Mouse (Mus musculus) spleen, adult 2 months (tissue): Measurements from ENCODE around the gene Akap8. TPM values are rescaled to one million over a fixed set of nuclear protein-coding genes. Genes with fewer than 3 reads are reported as not detected.

Experiments used
- DNase-seq, 2 experiments: peaks; one replicate each; pipeline versions ENCODE4 v3.0.0 to v3.0.0-alpha.2; 2012 to 2021; ENCODE audit warnings: low spot score in 2 of 2, low read depth in 1 of 2
- H3K27ac ChIP-seq: fragments of 200-500 bp; 2 replicates; pipeline ENCODE4 v1.5.1; 2012; ENCODE audit warnings: low read length, inconsistent platforms; ENCODE audit not compliant: insufficient read depth
- H3K27me3 ChIP-seq: fragments of 200-500 bp; 2 replicates; pipeline ENCODE4 v1.6.1; 2012; ENCODE audit warnings: mild to moderate bottlenecking, moderate library complexity, low read length, inconsistent platforms; ENCODE audit not compliant: control insufficient read depth, insufficient read depth
- H3K36me3 ChIP-seq: fragments of 200-500 bp; 2 replicates; pipeline ENCODE4 v1.6.1; 2012; ENCODE audit warnings: mild to moderate bottlenecking, low read length, inconsistent platforms; ENCODE audit not compliant: control insufficient read depth, insufficient read depth
- H3K4me1 ChIP-seq: fragments of 200-500 bp; 2 replicates; pipeline ENCODE4 v1.6.1; 2011; ENCODE audit warnings: inconsistent platforms; ENCODE audit not compliant: control insufficient read depth, insufficient read depth, insufficient read length
- H3K4me3 ChIP-seq: fragments of 200-500 bp; 2 replicates; pipeline ENCODE4 v1.5.1; 2011; ENCODE audit warnings: mild to moderate bottlenecking, inconsistent platforms; ENCODE audit not compliant: insufficient read depth, insufficient read length; ENCODE audit errors: extremely low read depth
- CTCF ChIP-seq: fragments of 200-500 bp; IDR thresholded peaks from 2 replicates; pipeline ENCODE4 v1.5.1; 2011; ENCODE audit warnings: mild to moderate bottlenecking, inconsistent platforms; ENCODE audit not compliant: insufficient read depth, insufficient read length, insufficient replicate concordance; ENCODE audit errors: extremely low read depth
- POLR2A ChIP-seq: fragments of 200-500 bp; IDR thresholded peaks from 2 replicates; pipeline ENCODE4 v1.6.1; 2011; ENCODE audit warnings: low read depth, low read length, inconsistent platforms
- WGBS: fragments of 180-500 bp; shearing (Covaris S2); methylation state at CpG from one replicate; pipeline ENCODE4 v1.1.7; 2018; 5-methylcytosine and 5-hydroxymethylcytosine counted together
- polyA plus RNA-seq: library from polyadenylated mRNA; depleted of rRNA; stranded (reverse); fragments of >200 nt; gene quantifications from 2 replicates; pipeline ENCODE4 v1.2.3, GENCODE M21; 2012

The Akap8 gene
- polyA plus RNA-seq, 1 experiment, result 105 TPM

DNA sequence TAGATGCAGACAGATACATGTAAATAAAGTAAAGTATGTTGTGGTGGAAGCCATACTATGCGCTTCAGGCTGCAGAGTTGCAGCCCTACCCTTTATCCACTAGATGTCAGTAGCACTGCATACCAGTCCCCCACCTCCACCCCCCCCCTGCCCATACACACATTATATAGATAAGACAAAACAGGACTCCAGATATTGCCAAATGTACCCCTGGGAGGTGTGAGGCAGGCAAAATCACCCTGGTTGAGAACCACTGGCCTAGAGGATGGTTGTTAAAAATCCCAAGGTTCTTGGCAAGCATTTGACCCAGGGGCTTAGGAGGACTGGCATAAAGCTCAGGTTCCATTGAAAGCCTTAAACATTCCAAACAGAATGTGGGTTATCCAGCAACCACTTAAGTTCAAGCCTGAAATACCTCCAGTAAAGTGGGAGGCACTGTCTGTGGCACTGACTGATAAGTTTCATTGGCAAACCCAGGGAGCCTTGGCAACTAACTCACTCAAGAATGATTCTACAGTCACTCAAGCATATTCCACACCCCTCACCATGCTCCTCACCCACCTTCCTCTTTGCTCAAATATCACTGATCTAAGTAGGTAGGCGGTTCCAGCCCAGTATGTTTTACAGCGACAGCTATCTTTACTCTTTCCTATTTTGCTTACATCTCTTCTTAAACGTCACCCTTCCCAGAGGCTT lies 28.1 kb upstream of the Akap8 start:
- peak overlapping the region; percentile 84 for H3K4me3 ChIP-seq
- TF ChIP-seq POLR2A (no peak), CTCF (peak; percentile 76; the same call in 1 of the 2 replicates)
- H3K27ac ChIP-seq, result peak overlapping the region; percentile 27; the same call in 1 of the 2 replicates
- H3K36me3 ChIP-seq, result peaks cover 7% of the 10 kb centered on the region
- peak in 1 of 2 experiments; percentile 34 for DNase-seq
- no peaks in the 10 kb centered on the region for H3K27me3 ChIP-seq
- 5% methylated on average over 4 of the region's 4 CpGs for WGBS
- H3K4me1 ChIP-seq, result peaks cover 5% of the 10 kb centered on the region; the same call in 1 of the 2 replicates

DNA sequence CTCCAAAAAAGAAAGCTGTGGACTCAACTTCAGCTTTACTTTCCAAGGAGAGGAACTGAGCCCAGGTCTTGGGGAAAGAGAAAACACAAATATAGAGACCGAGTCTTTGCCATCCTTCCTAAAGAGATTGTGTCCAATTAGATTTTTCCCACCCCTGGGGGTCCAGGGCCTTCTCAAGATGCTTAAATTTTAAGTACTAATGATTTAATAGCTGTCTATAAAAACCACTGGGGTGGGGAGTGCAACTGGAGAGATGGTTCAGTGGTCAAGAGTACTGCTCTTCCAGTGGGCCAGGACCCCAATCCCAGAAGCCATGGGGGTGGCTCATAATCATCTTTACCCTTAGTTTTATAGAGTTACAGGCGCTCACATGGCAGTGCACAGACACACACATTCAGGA lies 27.4 kb upstream of the Akap8 start:
- WGBS, result 95% methylated on average over 2 of the region's 2 CpGs
- TF ChIP-seq CTCF (no peak), POLR2A (no peak)
- Histone ChIP-seq H3K4me1 (peaks cover 5% of the 10 kb centered on the region; the same call in 1 of the 2 replicates), H3K27me3 (no peaks in the 10 kb centered on the region), H3K36me3 (peaks cover 8% of the 10 kb centered on the region), H3K4me3 (no peak overlapping the region), H3K27ac (no peak overlapping the region)
- DNase-seq, result no peak

DNA sequence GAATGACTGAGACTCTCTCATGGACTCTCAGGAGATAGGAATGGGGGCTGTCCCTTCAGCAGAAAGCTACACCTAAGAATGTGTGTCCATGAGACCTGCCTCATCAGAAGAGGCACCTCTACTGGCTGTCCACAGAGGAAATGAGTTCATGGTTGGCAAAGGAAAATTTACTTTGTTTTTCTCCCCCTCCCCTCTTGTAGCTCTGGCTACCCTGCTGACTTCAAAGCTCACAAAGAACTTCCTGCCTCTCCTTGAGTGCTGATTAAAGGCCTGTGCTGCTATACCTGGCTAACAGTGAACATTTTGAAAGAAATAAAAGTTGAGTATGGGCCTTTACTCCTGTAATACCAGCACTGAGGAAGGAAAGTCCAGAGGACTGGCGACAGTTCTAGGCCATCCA lies 20.1 kb upstream of the Akap8 start:
- Histone ChIP-seq H3K4me1 (peaks cover 2% of the 10 kb centered on the region; the same call in 1 of the 2 replicates), H3K4me3 (no peak overlapping the region), H3K36me3 (peaks cover 27% of the 10 kb centered on the region), H3K27ac (no peak overlapping the region), H3K27me3 (no peaks in the 10 kb centered on the region)
- WGBS, result 83% methylated on average over 1 of the region's 1 CpGs
- no peak for TF ChIP-seq CTCF
- no peak for DNase-seq

DNA sequence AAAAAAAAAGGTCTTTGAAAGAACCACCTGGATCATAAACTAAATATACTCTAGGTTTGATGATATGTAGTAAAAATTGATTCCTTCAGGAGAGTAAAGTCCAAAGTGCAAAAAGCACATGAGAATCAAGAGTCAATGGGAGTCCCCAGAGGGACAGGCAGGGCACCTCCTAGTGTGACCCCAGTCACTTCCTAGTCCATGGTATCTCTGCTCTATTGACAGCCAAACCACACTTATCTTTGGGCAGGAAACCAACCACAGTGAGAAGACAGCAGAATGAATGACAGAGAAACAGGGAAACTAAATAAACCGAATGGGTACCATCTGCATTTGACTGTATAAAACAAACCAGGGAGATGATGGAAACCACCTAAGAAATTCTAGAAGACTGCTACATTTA lies 19.1 kb upstream of the Akap8 start:
- Histone ChIP-seq H3K36me3 (peaks cover 36% of the 10 kb centered on the region), H3K4me3 (no peak overlapping the region), H3K27me3 (no peaks in the 10 kb centered on the region), H3K4me1 (peaks cover 2% of the 10 kb centered on the region; the same call in 1 of the 2 replicates), H3K27ac (no peak overlapping the region)
- TF ChIP-seq POLR2A (no peak), CTCF (no peak)
- no peak for DNase-seq
- WGBS, result 26% methylated on average over 1 of the region's 1 CpGs

DNA sequence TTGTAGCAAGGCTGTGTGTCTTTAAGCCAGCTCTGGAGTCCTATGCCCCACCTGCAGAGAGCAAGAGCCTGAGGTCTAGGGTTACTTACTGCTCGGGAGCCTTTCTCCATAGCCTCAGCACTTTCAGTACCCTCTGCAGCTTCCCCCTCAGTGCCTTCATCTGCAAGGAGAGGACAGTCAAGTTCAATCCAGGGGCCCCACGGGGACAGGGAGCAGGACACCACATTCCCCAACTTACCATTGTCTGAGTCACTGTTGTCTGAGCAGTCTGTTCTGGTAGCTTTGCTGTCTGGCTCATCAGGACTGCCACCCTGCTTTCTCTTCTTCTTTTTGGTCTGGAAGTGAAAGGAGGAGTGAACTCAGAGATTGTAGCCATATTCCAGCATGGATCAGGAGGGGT lies 14.8 kb upstream of the Akap8 start:
- Histone ChIP-seq H3K27ac (no peak overlapping the region), H3K4me3 (no peak overlapping the region), H3K27me3 (no peaks in the 10 kb centered on the region), H3K36me3 (peaks cover 58% of the 10 kb centered on the region), H3K4me1 (peaks cover 2% of the 10 kb centered on the region; the same call in 1 of the 2 replicates)
- DNase-seq, result no peak
- no peak for TF ChIP-seq POLR2A
- no peak for TF ChIP-seq CTCF
- WGBS, result 79% methylated on average over 2 of the region's 2 CpGs

DNA sequence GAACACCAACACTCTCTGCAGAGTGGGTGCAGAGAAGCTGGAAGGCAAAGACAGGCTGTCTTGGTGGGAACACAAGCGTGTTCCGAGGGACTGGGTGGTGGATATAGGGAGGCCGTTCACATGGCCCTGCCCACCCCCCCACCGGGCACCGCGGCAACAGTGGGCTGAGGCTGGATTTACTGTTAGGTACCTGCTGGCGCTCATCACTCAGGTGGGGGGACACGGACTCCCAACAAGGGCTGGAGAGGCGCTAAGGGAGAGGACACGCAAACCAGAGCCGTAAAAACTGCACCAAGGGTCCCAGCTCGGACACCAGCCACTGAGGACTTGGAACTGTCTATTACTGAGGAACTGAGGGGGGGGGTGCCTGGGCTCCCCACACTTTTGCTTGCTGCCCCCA lies 13.9 kb upstream of the Akap8 start:
- Histone ChIP-seq H3K27me3 (no peaks in the 10 kb centered on the region), H3K4me3 (no peak overlapping the region), H3K36me3 (peaks cover 59% of the 10 kb centered on the region), H3K4me1 (no peaks in the 10 kb centered on the region), H3K27ac (no peak overlapping the region)
- 97% methylated on average over 12 of the region's 12 CpGs for WGBS
- TF ChIP-seq CTCF (no peak), POLR2A (no peak)
- DNase-seq, result no peak

DNA sequence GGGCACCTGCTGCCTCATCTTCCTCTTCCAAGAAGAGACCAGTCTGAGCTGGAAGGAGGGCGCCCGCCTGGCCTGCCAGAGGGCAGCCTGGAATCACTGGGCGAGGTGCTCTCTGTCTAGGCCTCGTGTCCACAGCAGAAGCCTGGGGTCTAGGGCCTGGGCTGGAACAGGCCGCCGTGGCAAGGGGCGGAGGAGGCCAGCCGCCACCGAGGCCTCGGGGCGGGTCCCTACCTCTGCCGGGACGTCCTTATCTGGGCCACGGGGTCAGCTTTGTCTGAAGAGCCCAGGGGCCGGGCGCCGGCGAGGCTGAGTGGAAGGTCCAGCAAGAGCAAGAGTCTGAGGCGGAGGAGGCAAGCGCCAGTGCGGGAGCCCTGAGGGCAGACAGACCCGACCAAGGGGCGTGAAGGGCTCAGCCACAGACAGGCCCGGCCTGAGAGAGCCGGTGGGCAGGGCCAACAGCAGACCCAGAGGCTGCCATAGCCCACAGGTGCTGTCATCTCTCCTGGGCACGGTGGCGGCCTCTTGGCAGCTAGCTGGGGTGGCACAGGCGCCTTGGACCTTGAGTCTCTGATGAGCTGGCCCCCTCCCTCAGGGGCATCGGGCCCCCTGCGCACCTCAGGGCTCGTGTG lies 12.8 kb upstream of the Akap8 start:
- Histone ChIP-seq H3K4me3 (no peak overlapping the region), H3K4me1 (no peaks in the 10 kb centered on the region), H3K27ac (no peak overlapping the region), H3K36me3 (peaks cover 58% of the 10 kb centered on the region), H3K27me3 (no peaks in the 10 kb centered on the region)
- DNase-seq, result no peak
- no peak for TF ChIP-seq POLR2A
- no peak for TF ChIP-seq CTCF
- WGBS, result 92% methylated on average over 31 of the region's 31 CpGs
